Mouse (Mus musculus) heart, postnatal 0 days (tissue): ENCODE measurements around the gene Mrpl51.

Source experiments
- CTCF ChIP-seq: IDR thresholded peaks from 2 replicates; pipeline ENCODE4 v1.5.1; 2016; ENCODE audit warnings: antibody characterized with exemption, control low read depth, low read depth
- EP300 ChIP-seq: IDR thresholded peaks from 2 replicates; pipeline ENCODE4 v1.6.1; 2016; ENCODE audit warnings: antibody characterized with exemption, low read depth

DNA sequence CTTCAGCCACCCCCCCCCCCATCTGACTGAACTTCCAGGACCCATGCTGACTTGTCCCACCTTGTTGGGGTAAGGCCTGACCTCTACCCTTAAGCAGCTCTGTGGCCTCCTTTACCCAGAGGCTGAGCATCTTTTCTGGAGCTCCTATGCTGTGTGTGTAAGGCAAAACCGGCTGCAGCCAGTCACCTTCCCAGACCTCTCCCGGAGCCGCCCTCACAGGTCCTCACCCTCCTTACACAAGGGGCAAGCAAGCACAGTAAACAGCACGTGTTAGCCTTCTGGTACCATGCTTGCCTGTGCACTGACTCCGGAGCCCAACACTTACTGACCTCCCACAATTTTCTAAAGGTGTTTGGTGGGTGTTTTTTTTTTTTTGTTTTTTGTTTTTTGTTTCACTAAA is 16.1 kb upstream of the Mrpl51 start:
- no peak for TF ChIP-seq CTCF
- no peak for TF ChIP-seq EP300
